Mouse (Mus musculus): ENCODE data around the gene Bhlhe41.

The Bhlhe41 gene

DNA sequence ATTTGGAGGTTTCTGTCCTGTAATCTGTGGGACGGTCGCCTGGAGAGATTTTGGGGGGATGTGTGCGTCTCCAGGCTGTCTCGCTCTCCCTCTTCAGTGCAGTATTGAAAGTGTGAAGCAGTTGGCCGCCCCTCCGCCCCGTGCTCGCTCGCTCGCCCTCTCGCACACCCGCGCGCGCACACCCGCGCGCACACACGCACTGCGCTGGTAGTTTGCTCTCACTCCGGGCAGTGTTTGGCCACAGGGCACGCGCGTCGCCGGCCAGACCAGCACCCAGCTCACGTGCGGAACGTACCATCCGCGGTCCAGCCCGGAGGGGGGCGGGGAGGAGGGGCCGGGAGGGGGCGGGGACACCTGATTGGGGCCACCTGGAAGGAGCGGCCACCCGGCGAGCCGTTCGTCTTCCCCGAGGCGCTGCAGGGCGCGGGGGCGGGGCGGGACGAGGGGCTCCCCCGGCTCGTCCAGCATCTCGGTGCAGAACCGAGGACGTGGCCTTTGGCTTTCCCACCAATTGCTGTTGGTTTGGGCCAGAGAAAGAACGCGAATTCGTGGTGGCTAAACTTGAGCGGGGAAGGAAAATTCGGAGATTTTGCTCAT, at the start of gene Bhlhe41:
Gene Bhlhe41 (minus strand): TSS at position 270 of the 597 bp plus-strand sequence.
- peak; percentile 85 for DNase-seq (ENCODE audit: extremely low spot score)

GRCm38 (mm10) chr6:145912232-145912631, 46.9 kb upstream of the Bhlhe41 start:
- DNase-seq (ENCODE audit: extremely low spot score): no peak

- no peak for DNase-seq (ENCODE audit: extremely low spot score)
Observed at GRCm38 (mm10) chr6:145910469-145911426, 45.4 kb upstream of the Bhlhe41 start.

DNA sequence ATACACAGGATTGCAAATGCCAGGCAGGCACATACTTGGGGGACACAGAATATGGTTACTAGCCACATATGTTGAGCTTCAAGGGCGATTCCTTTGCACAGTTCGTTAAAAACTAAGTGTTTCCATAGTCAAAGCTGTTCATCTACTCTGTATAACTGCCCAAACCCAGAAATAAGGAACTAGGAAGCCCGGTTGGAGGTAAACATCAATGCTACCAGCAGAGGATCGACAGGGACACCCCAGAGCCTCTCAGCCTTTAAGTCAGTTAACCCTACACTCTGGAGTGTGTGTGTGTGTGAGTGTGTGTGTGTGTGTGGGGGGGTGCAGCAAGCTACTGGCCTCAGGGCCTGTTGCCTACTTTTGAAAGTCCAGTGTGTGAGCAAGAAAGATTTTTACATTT, 44.6 kb upstream of the Bhlhe41 start:
- DNase-seq (ENCODE audit: extremely low spot score): no peak

DNA sequence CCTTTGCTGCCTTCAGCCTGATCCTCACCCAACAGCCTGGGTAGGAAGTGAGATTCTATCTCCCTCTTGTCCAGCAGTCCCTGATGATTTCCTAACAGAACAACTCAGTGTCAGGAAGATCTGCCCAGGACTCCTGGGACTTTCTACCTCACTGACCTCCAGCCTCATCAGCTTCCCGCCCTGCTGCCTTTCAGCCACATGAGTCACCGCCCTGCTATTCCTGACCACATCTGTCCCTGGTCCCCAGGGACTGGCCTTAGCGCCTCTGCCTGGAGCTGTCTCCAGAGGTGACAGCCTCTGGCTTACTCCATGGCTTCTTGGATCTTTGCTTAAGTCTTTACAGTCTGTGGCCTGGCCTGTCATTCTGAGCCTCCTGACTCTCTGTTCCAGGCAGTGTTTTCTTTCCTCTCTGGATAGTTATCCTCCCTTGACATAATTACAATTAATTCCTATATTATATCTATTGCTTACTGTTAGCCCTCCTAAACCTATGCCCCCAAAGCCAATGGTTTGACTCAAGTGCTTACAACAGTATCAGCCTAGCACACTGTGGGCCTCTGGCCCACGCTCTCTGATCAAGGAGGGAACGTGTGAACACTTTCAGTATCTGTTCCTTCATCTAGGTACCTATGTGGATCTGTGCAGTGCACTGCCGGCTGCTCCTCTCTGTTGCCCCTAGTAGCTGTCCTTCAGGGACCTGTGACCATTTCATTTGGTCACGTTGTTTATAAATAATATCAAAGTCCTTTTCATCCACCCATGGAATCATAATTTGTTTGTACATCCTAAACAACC, 40.9 kb upstream of the Bhlhe41 start:
- no peak for DNase-seq (ENCODE audit: extremely low spot score)

GRCm38 (mm10) chr6:145904616-145905015, 39.3 kb upstream of the Bhlhe41 start:
- no peak for DNase-seq (ENCODE audit: extremely low spot score)

DNA sequence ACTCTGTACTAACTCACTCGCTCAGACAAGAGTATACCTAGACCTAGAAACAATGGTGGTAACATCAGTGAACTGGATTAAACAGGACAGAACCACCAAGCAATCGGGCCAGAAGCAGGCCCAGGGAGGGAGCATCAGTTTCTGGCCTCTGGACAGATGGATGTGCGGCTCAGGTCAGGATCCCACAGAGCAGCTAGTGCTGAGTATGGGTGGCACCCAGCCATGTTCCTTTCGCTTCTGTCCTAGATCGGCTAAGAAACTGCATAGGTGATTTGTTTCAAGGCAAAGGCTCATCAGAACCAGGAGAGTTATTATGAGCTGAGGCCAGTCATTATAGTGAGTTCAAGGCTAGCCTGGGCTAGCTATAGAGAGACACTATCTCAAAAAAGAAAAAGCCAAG, 38.8 kb upstream of the Bhlhe41 start:
- DNase-seq (ENCODE audit: extremely low spot score): no peak

DNA sequence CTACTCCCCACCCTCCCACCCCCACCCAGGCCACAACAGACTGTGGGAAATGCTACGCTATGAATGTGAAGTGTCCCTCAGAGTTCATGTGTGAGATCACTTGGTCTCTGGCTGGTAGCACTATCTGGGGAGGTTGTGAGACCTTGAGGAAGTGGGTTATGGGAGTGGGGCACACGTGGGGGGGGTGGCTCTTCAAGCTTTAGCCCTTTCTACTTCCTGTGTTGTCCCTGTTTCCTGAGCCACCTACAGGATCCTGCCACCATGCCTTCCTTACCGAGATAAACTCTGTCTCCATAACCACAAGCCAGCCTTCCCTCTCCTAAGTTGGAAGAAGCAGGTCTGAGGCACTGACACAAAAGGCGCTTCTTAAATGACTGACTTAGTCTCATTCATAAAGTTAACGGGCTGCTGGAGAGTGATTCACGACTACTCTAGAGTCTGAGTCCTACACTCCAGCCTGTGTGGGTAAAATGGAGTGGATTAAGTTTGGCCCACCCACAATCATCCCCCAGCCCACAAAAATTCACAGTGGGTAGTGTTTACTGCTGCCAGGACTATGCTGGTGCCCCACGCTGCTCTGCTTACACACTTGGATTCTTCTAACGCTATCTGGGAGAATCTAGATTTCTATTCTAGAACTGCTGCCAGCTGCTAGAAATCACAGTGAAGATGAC, 29.4 kb upstream of the Bhlhe41 start:
- DNase-seq (ENCODE audit: extremely low spot score): no peak

DNA sequence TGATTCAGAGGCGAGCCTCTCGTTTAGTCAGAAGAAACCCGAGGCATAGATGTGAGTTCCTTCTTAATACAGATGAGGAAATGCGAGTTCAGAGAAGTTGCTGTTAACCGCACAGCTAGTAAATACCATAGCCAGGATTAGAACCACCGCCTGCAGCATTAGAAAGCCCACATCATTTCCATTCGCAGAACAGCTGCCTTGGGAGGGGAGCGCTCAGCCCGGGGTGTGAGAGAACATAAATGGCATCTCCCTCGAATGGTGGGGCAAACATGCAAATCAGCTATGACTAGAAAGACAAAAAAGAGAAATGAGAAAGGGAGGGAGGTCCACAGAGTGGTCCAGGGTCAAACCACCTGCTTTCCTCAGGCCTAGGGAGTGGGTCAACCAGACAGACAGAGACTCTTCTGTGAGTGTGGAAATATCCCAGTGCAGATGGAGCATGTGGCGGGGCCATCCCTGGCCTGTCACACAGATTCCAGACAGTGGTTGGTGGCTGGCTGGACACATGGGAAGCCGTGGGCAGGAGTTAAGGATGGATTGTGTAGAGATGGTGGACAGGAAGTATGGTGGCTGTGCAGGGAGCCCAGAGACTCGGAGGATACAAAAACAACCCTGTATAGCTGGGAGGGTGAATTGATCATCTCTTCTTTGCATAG, 28.1 kb upstream of the Bhlhe41 start:
- no peak for DNase-seq (ENCODE audit: extremely low spot score)

GRCm38 (mm10) chr6:145892381-145893265, 27.3 kb upstream of the Bhlhe41 start:
- no peak for DNase-seq (ENCODE audit: extremely low spot score)

DNA sequence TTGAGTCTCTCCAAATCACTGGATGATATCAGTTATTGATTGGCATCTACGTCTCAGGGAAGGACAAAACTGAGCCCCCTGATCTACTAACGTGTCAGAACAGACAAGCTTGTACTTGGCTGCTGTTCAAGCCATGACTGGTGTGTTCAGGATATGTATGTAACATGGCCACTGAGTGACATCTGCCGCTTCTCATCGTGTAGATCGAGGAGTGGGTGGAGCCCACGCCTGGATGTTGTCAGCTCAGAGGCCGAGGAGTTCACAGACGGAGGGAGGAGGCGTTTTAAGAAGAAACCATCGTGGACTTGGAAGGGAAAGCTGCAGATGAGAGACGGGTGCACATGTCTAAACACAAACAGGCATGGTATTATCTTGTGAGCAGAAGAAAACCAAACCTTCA, 26.6 kb upstream of the Bhlhe41 start:
- DNase-seq (ENCODE audit: extremely low spot score): no peak

DNA sequence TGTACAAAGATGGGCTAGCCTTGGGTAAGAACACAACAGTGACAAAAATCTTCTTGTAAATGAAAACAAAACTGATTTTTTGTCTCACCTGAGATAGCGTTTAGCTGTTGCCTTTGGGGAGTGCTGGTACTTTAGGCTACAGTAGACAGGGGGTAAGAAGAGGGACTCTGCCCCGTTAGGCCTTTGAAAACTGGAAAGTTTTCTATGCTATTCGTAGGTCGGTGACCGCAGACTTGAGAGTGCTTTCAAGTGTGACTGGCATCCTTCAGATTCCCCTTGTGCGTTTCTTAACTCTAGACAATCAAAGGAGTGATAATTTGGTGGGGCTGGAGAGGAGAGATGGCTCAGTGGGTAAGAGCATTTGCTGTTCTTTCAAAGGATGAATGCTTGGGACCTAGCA, 22.4 kb upstream of the Bhlhe41 start:
- no peak for DNase-seq (ENCODE audit: extremely low spot score)

DNA sequence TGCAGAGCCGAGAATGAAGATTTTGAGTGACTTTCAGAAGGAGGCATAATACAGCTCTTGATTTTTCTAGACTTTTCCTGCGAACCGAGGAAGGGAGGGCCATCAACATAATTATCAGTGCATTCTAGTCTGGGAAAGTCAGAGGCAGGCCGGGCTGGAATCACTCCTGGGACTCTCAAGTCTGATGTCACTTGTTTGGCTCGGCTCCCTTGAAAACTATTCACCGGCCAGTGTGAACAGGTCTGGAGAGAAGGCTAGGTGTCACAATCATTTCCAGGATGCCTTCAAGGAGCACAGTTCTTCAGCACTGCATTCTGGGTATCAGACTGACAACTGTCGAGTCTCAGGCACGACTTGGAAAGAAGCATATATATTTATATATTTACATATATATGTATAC, 20.9 kb upstream of the Bhlhe41 start:
- no peak for DNase-seq (ENCODE audit: extremely low spot score)

DNA sequence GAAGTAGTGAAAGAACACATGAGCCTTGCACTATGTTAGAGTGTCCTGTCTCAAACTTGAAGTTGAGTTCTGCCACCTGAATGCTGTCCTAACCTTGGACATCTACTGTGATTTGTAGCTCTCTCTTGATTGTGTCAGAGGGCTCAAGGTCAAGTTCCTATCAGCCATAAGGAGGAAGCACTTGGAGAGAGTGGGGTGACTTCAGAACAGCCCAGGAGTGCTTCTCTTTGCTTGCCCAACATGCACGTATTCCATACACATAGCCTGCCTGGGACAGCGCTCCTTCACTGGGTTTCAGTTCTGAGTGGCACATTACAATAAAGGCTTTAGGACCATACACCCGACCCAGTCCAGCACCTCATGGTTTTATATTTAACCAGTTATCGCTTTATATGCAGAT, 19.7 kb upstream of the Bhlhe41 start:
- no peak for DNase-seq (ENCODE audit: extremely low spot score)

DNA sequence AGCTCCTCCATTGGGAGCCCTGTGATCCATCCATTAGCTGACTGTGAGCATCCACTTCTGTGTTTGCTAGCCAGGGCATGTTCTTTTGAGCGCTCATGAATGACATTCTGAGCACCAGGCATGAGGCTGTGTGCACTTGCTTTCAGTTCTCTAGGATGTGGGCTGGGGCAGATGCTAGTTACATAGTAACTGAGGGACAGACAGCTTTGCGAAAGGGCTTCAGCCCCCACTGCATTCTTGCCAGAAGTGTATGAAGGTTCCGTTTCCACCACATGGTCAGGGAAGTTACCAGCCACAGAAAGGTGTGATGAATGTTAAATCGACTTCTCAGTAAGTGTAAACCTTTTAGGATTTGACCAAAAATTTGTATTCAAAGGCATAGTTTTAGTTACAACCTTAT, 18.3 kb upstream of the Bhlhe41 start:
- DNase-seq (ENCODE audit: extremely low spot score): no peak

GRCm38 (mm10) chr6:145883010-145883409, 17.7 kb upstream of the Bhlhe41 start:
- no peak for DNase-seq (ENCODE audit: extremely low spot score)

DNA sequence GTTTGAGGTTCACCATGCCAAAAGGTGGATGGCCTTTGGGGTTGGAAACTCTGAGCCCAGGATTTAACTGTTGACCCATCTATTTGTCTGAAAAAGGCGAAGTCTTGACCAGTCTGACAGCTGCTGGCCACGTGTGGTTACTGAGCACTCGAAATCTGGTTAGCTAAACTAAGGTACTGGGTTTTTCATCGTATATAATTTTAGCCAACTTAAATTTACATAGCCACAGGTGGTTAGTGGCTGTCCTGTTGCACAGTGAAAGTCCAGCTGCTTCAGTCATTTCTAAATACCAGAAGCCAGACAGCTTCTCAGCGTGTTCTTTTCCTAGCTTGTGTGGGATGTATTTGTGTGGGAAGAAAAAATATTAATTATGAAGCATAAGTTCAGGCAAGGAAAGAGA, 15.3 kb upstream of the Bhlhe41 start:
- no peak for DNase-seq (ENCODE audit: extremely low spot score)

- DNase-seq (ENCODE audit: extremely low spot score): no peak
Observed at GRCm38 (mm10) chr6:145876986-145877735, 11.8 kb upstream of the Bhlhe41 start.

- DNase-seq (ENCODE audit: extremely low spot score): no peak
Observed at GRCm38 (mm10) chr6:145873354-145873753, 8.0 kb upstream of the Bhlhe41 start.

DNA sequence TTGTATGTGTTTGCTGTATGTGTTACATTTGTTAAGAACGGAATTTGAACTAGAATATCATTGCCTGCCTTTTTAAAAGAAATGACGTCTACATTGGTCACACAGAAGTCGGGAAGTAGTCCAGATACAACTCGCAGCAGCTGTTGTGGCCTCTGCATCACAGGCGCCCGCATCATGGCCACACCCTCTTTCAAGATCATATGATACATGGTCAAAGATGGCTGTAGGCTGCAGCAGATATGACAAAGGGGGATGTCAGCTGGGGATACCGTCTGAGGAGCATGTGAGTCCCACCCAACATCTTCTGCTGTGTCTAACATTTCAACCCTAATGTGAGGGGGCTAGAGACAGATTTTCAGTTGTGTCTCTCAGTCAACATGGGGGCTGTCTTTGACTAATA, 6.7 kb upstream of the Bhlhe41 start:
- no peak for DNase-seq (ENCODE audit: extremely low spot score)

Measured in embryo, embryonic 9.5 days (tissue).